In genomic region chr6:32837165-32837938, GRCm38 (mm10) we compare ENCODE assay signal across 14 mouse cellular contexts.
DNase-seq lines count a peak whose midpoint lies in the region; ATAC-seq and TF ChIP-seq lines count a peak whose summit lies in the region.
"Had no signal": no experiment of that assay in that cellular context is flagged by ENCODE, and none has a peak within 500 bp of the region (broad histone marks: within the 10 kb centered on the region; RNA-seq: fewer than 3 reads in every experiment).

No protein-coding gene starts in this region.

- no peak for TF ChIP-seq POLR2A in lung, adult 2 months (IDR thresholded peaks at IDR 0.05; ENCODE audit: borderline replicate concordance, extremely low read depth, low read depth, low read length)

- no peak overlapping the region; the same call in 1 of the 2 replicates for H3K9ac ChIP-seq in forebrain, embryonic 15.5 days (replicated peaks)
- H3K9ac ChIP-seq: limb, embryonic 12.5 days had no signal

- no peak for TF ChIP-seq CTCF in lung, adult 2 months (IDR thresholded peaks at IDR 0.05; ENCODE audit: insufficient read depth, low read length)

- peak; percentile 71 for ATAC-seq in forebrain, embryonic 15.5 days (replicated peaks)

- H3K4me2 ChIP-seq in forebrain, embryonic 15.5 days (replicated peaks): no peak overlapping the region
- H3K4me2 ChIP-seq: limb, embryonic 12.5 days had no signal

- H3K27me3 ChIP-seq in forebrain, embryonic 15.5 days: no peaks in the 10 kb centered on the region
- H3K27me3 ChIP-seq in heart, embryonic 10.5 days (ENCODE audit: insufficient read depth, poor library complexity, severe bottlenecking): no peaks in the 10 kb centered on the region
- H3K27me3 ChIP-seq: CH12.LX; limb, embryonic 12.5 days had no signal

- no peaks in the 10 kb centered on the region for H3K9me3 ChIP-seq in forebrain, embryonic 15.5 days
- no peaks in the 10 kb centered on the region for H3K9me3 ChIP-seq in heart, embryonic 10.5 days

- no peaks in the 10 kb centered on the region for H3K36me3 ChIP-seq in forebrain, embryonic 15.5 days
- H3K36me3 ChIP-seq in heart, embryonic 10.5 days: peaks cover 17% of the 10 kb centered on the region

- peaks cover 20% of the 10 kb centered on the region for H3K4me1 ChIP-seq in forebrain, embryonic 15.5 days
- no peaks in the 10 kb centered on the region; the same call in 1 of the 2 replicates for H3K4me1 ChIP-seq in lung, adult 2 months (ENCODE audit: control insufficient read depth, insufficient read depth, low read length)
- peaks cover 10% of the 10 kb centered on the region for H3K4me1 ChIP-seq in heart, embryonic 10.5 days
- H3K4me1 ChIP-seq: limb, embryonic 12.5 days had no signal

- H3K27ac ChIP-seq in forebrain, embryonic 15.5 days (replicated peaks): peak overlapping the region; percentile 76
- H3K27ac ChIP-seq in heart, embryonic 10.5 days: no peak overlapping the region
- H3K27ac ChIP-seq: limb, embryonic 12.5 days had no signal

- no peak overlapping the region for H3K4me3 ChIP-seq in forebrain, embryonic 15.5 days
- H3K4me3 ChIP-seq in lung, adult 2 months (replicated peaks; ENCODE audit: extremely low read depth, low read depth, low read length): no peak overlapping the region
- H3K4me3 ChIP-seq in heart, embryonic 10.5 days: no peak overlapping the region
- H3K4me3 ChIP-seq: limb, embryonic 12.5 days had no signal

- 47% methylated on average over 7 of the region's 7 CpGs for WGBS in forebrain, embryonic 15.5 days
- WGBS in lung, adult 2 months: 69% methylated on average over 7 of the region's 7 CpGs
- WGBS in heart, embryonic 10.5 days: 75% methylated on average over 7 of the region's 7 CpGs

- peak; percentile 27 to 30 for DNase-seq in layer of hippocampus, postnatal 14 days (ENCODE audit: low spot score in 2 of 2)
- DNase-seq in layer of hippocampus, adult 18-20 months (ENCODE audit: low spot score in 2 of 2): no peak
- DNase-seq in lung, adult 2 months: peak; percentile 65
- DNase-seq in right cerebral cortex, postnatal 10 days (ENCODE audit: low spot score in 2 of 2): peak; percentile 29 to 35
- no peak for DNase-seq in heart, embryonic 10.5 days (ENCODE audit: low spot score)
- no peak for DNase-seq in urinary bladder, adult 2 months (ENCODE audit: low spot score)
- no peak for DNase-seq in gastrocnemius, adult 18-20 months (ENCODE audit: low spot score)
- DNase-seq: adrenal gland, postnatal 14 days; embryo, embryonic 11 days; gastrocnemius, postnatal 36 days; thymus, postnatal 25 days had no signal

Comparison
In these comparisons a context has a peak if more than half of its experiments do, and no peak if none do; other contexts are left out.
1. DNase-seq: peak in layer of hippocampus, postnatal 14 days (2 of 2), lung, adult 2 months (single experiment) and right cerebral cortex, postnatal 10 days (2 of 2); none in layer of hippocampus, adult 18-20 months (0 of 2), heart, embryonic 10.5 days (single experiment), urinary bladder, adult 2 months (single experiment) and gastrocnemius, adult 18-20 months (single experiment).